Mouse (Mus musculus) left cerebral cortex, postnatal 14 days (tissue): ENCODE measurements around the gene Tnr. TPM values are rescaled to one million over a fixed set of nuclear protein-coding genes. Genes with fewer than 3 reads are reported as not detected.

Experiments
- DNase-seq, 2 experiments: peaks; one replicate each; pipeline ENCODE4 v3.0.0; 2021 to 2022; ENCODE audit warnings: low spot score in 2 of 2, mixed read lengths in 1 of 2
- intact Hi-C: fragments of 180-260 bp; cut with DNase I; formaldehyde crosslinking; loops from one replicate; pipeline ENCODE4 v1.15.1; 2025
- long read RNA-seq, 2 experiments: library from polyadenylated mRNA; stranded (forward); transcript quantifications; one replicate each; pipeline ENCODE4 v2.0.0; 2021
- total RNA-seq, 2 experiments: library from RNA; stranded (reverse); gene quantifications; 2 replicates each; pipeline ENCODE4 v1.2.3; 2021

The Tnr gene
- 100 to 1,000 TPM; 126 to 151 TPM for total RNA-seq
- long read RNA-seq, experiment 1, full-length matches to known transcripts, result 1 of 8 reads
- long read RNA-seq, experiment 1, partial matches to known transcripts, result 2 of 8 reads
- long read RNA-seq, experiment 1, other reads (novel, unspliced or antisense), result 5 of 8 reads
- long read RNA-seq, experiment 2, full-length matches to known transcripts, result 2 of 9 reads
- long read RNA-seq, experiment 2, partial matches to known transcripts, result 0 of 9 reads
- long read RNA-seq, experiment 2, other reads (novel, unspliced or antisense), result 7 of 9 reads

DNA sequence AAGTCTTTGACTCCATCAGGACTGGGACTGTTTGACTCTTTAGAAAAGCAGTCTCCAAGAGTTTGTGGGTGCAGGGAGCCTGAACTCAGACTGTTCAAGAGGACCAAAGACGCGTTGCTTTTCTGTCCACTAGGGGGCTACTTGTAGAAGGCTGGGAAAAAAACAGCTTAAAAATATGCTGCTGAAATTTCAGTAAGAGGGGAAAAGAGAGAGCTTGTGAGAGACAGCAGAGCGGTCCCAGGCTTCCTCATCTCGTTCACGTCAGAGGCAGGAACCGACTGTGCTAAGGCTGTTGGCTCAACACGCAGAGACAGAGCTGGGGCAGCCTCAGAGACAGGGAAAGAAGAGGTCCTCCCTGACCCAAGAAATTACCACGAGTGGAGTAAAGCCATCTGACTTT lies at the start of gene Tnr:
TSS of gene Tnr (plus strand) at position 192 of the 400 bp plus-strand sequence.
- DNase-seq, result peak; percentile 88 to 89
- intact Hi-C loops, result loop anchor here (5.0 to 10.0 kb wide), 8 partner anchors 44 to 661 kb away; no protein-coding TSS in a partner anchor

DNA sequence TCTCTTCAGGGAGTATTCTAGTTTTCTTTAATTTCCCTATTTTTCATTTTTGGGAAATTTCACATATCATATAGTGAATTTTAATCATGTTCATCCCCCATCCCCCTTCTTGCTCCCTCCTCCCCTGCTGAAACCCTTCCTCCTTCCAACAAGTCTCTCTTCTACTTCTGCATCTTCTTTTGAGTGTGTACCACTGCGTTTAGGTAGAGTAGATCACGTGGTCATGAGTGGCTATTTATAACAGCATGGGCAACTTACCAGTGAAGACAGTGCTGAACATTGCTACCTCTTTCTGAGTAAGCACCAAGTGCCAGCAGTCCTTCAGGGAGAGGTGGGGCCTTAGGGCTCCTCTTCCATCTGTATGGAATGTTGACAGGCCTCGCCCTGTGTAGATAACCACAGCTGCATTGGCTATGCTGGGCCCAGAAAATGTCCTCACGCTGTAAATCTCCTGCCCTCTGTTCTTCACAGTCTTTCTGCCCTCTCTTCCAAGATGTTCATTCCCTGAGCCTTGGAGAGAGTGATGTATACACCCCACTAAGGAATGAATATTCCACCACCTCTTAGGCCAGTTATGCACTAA lies 33.6 kb upstream of the Tnr start:
- no peak for DNase-seq
- intact Hi-C loops, result no loop called here

DNA sequence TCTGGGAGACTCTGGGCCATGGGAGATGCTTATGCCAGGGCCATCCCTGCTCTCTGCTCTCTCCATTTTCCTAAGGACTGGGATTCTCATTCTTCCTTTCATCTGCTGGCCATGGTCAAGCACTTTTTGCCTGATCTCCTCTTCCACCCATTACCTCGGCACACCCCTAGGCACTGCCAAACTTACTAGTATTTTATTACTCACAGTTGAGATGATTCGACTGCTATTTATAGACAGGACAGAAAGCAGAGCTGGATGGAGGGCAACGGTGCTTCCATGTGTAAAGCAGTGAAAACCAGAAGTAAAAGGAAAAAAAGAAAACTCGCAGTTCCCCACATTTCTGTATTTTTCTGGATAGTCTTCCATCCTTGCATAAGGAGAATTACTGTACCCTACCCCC lies 31.0 kb upstream of the Tnr start:
- DNase-seq, result no peak
- intact Hi-C loops, result no loop called here

DNA sequence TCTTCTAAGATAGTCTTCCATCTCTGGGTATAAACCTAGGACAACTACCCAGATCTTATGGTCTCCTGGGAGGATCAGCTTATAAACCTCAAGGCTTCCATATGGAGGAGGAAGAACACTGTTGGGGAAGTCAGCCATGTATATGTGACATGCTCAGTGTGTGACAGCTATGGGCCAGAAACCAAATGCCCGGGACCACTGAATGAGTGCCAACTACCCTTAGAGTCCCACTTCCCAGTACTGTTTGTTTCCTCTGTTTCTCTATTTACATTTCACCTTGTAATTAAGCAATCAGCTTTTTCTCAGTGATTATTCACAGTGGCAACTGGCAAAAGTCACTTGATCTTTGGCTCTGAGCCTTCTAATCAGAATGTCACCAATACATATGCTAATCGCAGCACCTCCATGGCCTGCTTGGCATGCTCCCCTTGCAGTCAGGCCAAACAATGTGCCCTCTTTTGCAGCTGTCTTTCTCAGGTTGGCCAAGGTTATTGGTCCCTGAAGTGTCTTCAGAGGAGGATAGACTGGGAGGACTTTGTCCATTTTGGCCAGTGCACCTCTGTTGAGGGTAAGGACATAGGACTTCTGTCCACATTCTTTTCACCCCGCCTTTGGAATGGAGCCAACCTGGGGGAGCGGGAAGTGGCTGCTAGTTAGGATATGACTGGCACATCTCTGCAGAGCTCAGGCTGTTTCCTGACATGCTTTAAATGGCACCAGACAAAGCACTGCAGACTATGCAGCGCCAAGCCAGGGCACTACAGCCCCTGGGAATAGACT lies 29.7 kb upstream of the Tnr start:
- no peak for DNase-seq
- intact Hi-C loops, result no loop called here

DNA sequence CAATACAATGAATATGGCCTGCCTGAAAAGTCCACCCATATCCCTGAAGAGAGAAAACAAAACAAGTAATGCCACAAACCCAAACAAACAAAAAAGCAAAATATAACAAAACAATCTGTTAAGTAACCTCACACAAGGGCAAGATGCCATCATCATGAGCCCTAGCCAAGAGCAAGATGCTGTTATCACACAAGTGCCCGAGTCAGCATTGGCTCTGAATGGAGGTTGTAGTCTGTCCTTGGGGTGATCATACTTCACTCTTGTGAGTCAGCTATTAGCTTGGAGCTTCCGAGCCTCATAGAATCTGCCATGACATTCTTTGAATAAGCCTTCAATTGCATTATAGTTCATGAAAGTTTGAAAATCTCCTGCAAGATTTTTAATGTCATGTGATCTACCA lies 25.3 kb upstream of the Tnr start:
- intact Hi-C loops, result no loop called here
- DNase-seq, result no peak

- peak in 1 of 2 experiments; percentile 38 for DNase-seq
- intact Hi-C loops, result no loop called here
Observed at GRCm38 (mm10) chr1:159499806-159500460, 23.6 kb upstream of the Tnr start.

DNA sequence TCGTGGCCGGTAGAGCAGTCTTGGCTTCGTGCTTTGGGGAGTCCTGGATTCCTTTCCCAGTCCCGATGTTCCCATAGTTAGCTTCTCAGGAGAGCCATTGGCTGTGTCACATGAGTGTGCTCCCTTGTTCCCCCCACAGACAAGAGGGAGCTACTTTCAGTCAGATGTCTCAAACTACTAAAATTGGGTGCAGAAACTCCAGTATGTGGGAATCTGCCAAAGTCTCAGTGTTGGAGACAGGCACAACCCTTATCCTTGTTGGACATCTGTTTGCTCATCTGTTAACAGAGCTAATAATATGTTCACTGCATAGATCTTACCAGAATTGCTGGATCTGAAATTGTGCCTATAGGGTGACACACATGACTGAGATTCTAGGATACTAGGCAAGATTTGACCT lies 21.7 kb upstream of the Tnr start:
- no peak for DNase-seq
- intact Hi-C loops, result no loop called here

DNA sequence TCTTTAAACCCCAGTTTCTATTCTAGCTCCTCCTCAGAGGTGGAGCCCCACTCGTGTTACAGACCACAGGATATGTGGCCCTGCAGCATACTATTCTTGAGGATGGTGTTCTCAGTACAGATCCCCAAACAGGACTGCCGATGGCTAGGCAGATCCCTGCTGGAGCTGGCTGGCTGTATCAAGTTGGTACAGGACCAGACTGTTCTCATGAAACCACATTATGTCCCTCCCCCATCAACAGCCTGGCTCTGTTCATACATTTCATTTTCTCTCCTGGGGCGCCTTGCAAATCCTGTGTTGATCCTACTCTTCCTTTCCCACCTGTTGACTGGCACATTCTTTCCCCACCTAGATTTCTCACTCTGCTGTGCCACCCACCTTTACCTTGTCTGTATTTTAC lies 12.9 kb upstream of the Tnr start:
- DNase-seq, result peak in 1 of 2 experiments; percentile 55
- intact Hi-C loops, result no loop called here

DNA sequence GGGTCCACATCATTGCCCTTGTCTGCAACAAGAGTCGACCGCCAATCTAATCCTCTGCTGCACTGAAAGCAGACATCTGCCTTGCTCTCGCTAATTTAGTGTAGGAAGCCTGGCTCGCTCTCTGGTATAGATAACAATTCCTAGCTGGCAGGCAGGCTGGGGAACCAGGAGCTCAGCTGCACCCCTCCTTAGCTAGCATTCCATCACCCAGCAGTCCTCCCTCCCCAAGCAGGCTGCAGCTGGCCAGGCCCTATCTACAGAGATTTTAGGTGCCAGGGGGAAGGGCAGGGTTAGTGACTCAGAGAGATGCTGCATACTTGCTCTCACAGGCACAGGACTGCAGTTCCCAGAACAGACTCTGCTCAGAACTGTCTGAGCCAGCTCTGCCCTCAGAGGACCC lies 5.9 kb upstream of the Tnr start:
- DNase-seq, result peak; percentile 41 to 62
- intact Hi-C loops, result no loop called here

- intact Hi-C loops, result no loop called here
- no peak for DNase-seq
Observed at GRCm38 (mm10) chr1:159519206-159519605, 4.4 kb upstream of the Tnr start.

GRCm38 (mm10) chr1:159523069-159523468 lies 500 bp upstream of the Tnr start:
- intact Hi-C loops, result loop anchor here (5.0 to 10.0 kb wide), 8 partner anchors 44 to 662 kb away; no protein-coding TSS in a partner anchor
- DNase-seq, result no peak

- intact Hi-C loops, result loop anchor here (5.0 to 10.0 kb wide), 8 partner anchors 43 to 661 kb away; no protein-coding TSS in a partner anchor
- peak; percentile 59 to 65 for DNase-seq
Observed at GRCm38 (mm10) chr1:159524051-159524549, 531 bp downstream of the Tnr start.

DNA sequence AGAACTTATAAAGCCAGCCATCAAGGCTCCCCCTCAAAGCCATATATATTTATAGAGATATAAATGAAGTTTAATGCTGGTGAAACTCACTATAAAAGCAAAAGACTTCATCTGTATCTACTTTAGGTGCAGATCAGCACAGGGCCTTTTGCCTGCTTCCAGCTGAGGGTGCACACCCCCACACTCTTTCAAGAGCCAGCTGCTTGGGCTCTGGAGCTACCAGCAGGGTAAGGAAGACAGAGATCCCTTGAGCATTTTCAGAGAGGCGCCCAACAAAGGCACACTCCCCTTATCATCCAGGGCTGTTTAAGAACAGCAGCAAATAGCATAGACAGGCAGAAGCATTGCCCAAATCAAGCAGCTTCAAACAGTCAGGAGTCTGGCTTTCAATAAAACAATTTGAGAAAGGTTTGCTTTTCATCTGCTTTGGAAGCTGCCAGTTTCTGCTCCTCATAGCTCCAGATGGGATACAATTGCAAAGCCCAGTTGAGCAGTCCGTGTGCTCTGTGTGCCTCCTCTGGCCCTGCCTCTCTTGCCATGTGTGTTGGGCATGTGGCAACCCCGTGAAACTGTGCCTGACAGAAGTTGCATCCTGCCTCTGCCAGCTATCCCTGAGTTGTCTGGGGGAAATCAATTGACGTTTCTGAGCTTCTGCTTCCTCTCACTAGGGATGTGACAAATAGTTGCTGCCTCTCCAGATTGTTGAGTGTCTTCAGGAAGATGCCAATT lies 9.4 kb downstream of the Tnr start:
- intact Hi-C loops, result no loop called here
- no peak for DNase-seq

DNA sequence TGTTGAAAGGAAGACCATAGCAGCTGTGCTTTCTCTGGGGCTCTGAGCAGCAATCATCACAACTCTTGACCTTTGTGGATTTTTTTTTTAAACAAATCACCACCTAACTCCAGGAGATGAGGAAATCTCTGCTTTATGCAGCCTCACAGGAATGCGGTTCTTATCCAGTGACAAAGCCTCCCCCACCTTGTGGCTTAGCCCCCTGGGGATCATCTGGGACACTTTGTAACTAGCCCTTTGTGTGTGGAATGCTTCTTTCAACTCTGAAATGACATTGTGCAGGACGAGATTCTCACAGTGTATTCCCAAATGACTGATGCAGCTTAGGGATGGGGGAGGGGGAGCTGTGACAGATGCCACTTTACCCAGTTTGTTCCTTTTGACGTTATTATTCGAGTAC lies 12.0 kb downstream of the Tnr start:
- no peak for DNase-seq
- intact Hi-C loops, result no loop called here

DNA sequence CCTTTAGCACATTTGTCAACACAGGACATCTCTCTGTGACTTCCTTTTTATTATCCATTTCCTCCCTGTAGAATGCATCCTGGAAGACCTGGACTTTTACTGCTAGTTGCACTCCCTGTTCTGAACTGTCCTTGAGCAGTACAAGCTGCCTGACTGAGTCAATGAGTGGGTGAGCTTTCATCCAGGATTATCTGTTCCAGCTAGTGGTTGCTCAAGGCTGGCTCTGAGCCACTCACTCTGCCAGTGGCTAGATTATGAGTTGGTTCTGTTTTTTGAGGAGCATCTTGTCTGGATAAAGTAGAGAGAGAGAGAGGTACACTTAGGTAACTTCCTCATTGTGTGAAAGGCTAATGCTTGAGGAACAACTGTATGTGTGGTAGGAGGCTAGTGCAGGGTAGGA lies 14.0 kb downstream of the Tnr start:
- no peak for DNase-seq
- intact Hi-C loops, result no loop called here

DNA sequence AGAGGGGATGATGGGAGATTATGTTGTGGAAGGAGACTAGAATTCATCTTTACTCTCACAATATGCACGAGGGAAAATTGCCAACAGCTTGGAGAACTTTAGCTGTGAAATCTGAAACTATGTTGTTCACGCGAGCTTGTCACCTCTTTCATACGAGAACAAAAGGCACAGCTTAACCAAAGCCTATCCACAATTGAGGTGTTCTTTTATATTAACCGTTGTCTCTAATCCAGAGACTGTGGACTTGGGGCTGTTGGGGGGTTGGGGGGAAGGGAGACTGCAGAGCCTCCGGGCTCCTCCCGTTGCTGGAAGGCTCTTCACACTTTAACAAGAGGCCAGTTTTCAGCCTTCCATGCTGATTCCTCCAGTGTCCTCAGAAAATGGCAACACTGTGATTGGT lies 14.5 kb downstream of the Tnr start:
- DNase-seq, result no peak
- intact Hi-C loops, result no loop called here

DNA sequence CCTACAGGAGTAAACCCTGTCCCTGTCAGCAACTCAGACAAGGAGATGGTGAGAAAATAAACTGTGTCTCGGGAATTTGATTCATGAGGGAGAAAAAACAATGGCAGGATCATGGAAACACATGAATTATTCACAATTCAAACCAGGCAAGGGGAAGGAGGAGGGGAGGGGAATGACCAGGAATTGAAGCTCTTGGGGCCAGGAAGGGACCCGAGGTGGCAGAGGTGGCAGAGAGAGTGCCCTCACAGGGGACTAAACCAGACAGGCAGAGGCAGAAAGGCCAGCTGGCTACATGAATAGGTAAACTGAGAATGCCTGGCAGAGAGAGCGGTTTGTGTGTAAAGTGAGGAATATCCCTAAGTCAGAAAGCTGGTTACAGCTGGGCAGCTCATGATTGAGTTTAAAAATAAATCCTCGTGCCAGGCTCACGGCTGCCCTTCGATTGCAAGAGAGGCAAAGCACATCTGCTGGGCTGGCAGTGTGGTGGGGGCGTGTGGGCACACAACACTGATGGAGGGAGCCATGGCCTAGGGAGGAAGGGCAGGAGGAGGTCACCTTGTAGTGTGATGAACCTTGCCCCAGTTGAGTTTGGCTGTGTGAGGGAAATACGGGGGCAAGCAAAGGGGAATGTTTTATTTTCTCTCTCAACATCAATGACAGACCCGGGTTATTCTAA lies 22.0 kb downstream of the Tnr start:
- no peak for DNase-seq
- intact Hi-C loops, result no loop called here

DNA sequence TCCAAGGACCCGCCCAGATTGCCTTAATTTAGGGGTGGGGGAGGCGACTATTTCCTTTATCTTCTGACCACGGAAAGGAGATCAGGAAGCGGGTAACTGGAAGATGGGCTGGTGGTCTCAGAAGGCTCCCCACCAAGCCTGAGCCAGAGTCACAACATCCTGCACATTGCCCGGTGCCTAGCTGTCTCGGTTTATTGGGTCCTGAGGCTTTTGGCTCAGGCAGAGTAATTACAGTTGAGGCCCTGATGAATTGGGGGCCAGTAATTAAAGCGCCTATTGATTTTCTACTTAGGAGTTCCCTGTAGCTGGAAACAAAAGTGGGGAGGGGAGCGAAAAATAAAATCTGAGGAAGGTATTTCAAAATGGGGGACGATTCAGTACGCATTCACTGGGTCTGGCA lies 27.5 kb downstream of the Tnr start:
- intact Hi-C loops, result no loop called here
- DNase-seq, result no peak
